Mouse (Mus musculus) heart, embryonic 12.5 days (tissue): ENCODE measurements around the gene Cdca4. TPM values are rescaled to one million over a fixed set of nuclear protein-coding genes. Genes with fewer than 3 reads are reported as not detected.

Source experiments
- ATAC-seq: fragments of 200-750 bp; cut with Nextera tagmentation; 2 replicates; pipeline ENCODE4 v1.8.0; 2017; ENCODE audit warnings: moderate TSS enrichment, moderate library complexity; ENCODE audit not compliant: insufficient number of reproducible peaks, low FRiP score
- H3K27ac ChIP-seq: fragments of 300-500 bp; sonication (generic); 2 replicates; pipeline ENCODE4 v1.5.1; 2016; ENCODE audit warnings: mild to moderate bottlenecking, moderate library complexity; ENCODE audit not compliant: poor library complexity, severe bottlenecking
- H3K27me3 ChIP-seq: fragments of 300-500 bp; sonication (generic); replicated peaks from 2 replicates; pipeline ENCODE4 v1.6.1; 2016; ENCODE audit warnings: mild to moderate bottlenecking, moderate library complexity
- H3K36me3 ChIP-seq: fragments of 300-500 bp; sonication (generic); 2 replicates; pipeline ENCODE4 v1.6.1; 2016; ENCODE audit warnings: mild to moderate bottlenecking, moderate library complexity
- H3K4me1 ChIP-seq: fragments of 300-500 bp; sonication (generic); replicated peaks from 2 replicates; pipeline ENCODE4 v1.6.1; 2016; ENCODE audit warnings: mild to moderate bottlenecking
- H3K4me2 ChIP-seq: fragments of 300-500 bp; sonication (generic); 2 replicates; pipeline ENCODE4 v1.6.1; 2016; ENCODE audit warnings: mild to moderate bottlenecking, moderate library complexity
- H3K4me3 ChIP-seq: fragments of 300-500 bp; sonication (generic); 2 replicates; pipeline ENCODE4 v1.5.1; 2016; ENCODE audit warnings: mild to moderate bottlenecking
- H3K9ac ChIP-seq: fragments of 300-500 bp; sonication (generic); 2 replicates; pipeline ENCODE4 v1.6.1; 2016; ENCODE audit warnings: mild to moderate bottlenecking, moderate library complexity
- H3K9me3 ChIP-seq: fragments of 300-500 bp; sonication (generic); replicated peaks from 2 replicates; pipeline ENCODE4 v1.6.1; 2016; ENCODE audit warnings: mild to moderate bottlenecking, moderate library complexity
- WGBS: fragments of 180-500 bp; shearing (Covaris S2); methylation state at CpG from one replicate; pipeline ENCODE4 v1.1.7; 2016; 5-methylcytosine and 5-hydroxymethylcytosine counted together
- polyA plus RNA-seq: library from polyadenylated mRNA; unstranded; fragments of >200 nt; fragmentation: Nextera tagmentation; extraction: Ambion mirVana; gene quantifications from 2 replicates; pipeline ENCODE4 v1.2.1, GENCODE M21; 2016

Cdca4 gene
- polyA plus RNA-seq, 1 experiment from 2014 or later, result 49.2 TPM

- no peak overlapping the region for H3K27ac ChIP-seq
- H3K4me2 ChIP-seq, result no peak overlapping the region; the same call in 1 of the 2 replicates
- no peaks in the 10 kb centered on the region for H3K9me3 ChIP-seq
- WGBS, result 42% methylated on average over 17 of the region's 17 CpGs
- H3K36me3 ChIP-seq, result no peaks in the 10 kb centered on the region
- peaks cover 47% of the 10 kb centered on the region for H3K27me3 ChIP-seq
- H3K4me1 ChIP-seq, result peaks cover 63% of the 10 kb centered on the region
- H3K4me3 ChIP-seq, result no peak overlapping the region
- H3K9ac ChIP-seq, result no peak overlapping the region
- ATAC-seq, result no peak
Measured at GRCm38 (mm10) chr12:112796551-112797510, 32.4 kb downstream of the Cdca4 start.

DNA sequence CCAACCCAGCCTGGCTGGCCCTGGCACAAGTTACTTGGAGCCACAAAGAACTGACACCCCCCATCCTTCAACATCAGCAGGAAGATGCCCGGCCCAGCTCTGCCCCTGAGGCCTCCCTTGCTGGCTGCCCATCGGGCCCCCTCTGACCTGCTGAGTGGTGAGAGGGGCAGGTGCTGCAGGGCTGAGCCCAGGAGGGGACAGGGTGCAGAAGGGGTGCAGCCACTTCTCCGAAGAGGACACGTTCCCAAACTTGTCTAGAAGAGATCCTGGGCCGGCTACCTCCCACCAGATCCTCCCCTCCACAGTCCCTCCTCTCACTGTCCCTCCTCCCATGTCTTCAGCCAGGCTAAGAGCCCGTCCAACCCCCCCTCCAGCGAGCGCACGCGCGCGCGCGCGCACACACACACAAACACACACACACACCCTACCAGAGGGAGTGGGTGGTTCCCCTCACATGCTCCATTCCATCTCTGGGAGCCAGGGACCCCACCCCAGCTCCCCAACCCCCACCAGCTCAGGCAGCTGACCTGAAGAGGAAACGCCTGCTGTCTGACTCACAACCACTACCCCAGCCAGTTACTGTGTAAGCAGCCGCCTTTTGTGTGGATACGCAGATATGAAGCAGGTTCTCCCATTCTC is 33.6 kb downstream of the Cdca4 start:
- H3K27me3 ChIP-seq, result peaks cover 35% of the 10 kb centered on the region
- peaks cover 56% of the 10 kb centered on the region for H3K4me1 ChIP-seq
- 48% methylated on average over 18 of the region's 18 CpGs for WGBS
- H3K9me3 ChIP-seq, result no peaks in the 10 kb centered on the region
- H3K27ac ChIP-seq, result no peak overlapping the region
- H3K36me3 ChIP-seq, result no peaks in the 10 kb centered on the region
- H3K9ac ChIP-seq, result peak overlapping the region; percentile 34; the same call in 1 of the 2 replicates
- peak overlapping the region; percentile 38 for H3K4me2 ChIP-seq
- peak; percentile 63 for ATAC-seq
- H3K4me3 ChIP-seq, result 0 out of 2 replicates have a peak overlapping the region, but pooled peaks have one; percentile 13

DNA sequence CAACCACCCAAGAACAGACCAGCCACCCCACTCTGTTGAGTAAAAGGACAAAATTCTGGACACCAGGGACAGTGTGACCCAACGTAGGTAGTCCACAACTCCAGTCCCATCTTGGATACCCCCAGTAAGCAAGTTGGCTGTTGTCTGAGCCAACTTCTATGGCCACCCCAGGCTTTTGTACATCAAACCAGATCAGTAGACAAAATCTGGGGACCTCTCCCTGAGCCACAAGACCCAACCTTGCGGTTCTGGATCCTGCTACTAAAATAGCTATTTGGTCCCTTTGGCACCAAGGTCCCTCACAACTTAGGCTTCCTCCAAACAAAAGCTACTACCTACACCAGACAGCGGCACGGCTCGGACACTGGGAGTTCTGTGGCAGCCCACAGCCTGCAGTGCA is 34.2 kb downstream of the Cdca4 start:
- no peaks in the 10 kb centered on the region for H3K36me3 ChIP-seq
- H3K27ac ChIP-seq, result 0 out of 2 replicates have a peak overlapping the region, but pooled peaks have one; percentile 70
- H3K9ac ChIP-seq, result 0 out of 2 replicates have a peak overlapping the region, but pooled peaks have one; percentile 34
- WGBS, result 86% methylated on average over 5 of the region's 5 CpGs
- H3K9me3 ChIP-seq, result no peaks in the 10 kb centered on the region
- peak overlapping the region; percentile 38 for H3K4me2 ChIP-seq
- ATAC-seq, result no peak
- H3K27me3 ChIP-seq, result peaks cover 33% of the 10 kb centered on the region
- H3K4me3 ChIP-seq, result no peak overlapping the region
- peaks cover 55% of the 10 kb centered on the region for H3K4me1 ChIP-seq

- H3K27ac ChIP-seq, result peak overlapping the region; percentile 70
- no peak overlapping the region for H3K4me3 ChIP-seq
- H3K9ac ChIP-seq, result no peak overlapping the region
- H3K4me1 ChIP-seq, result peaks cover 55% of the 10 kb centered on the region
- H3K36me3 ChIP-seq, result no peaks in the 10 kb centered on the region
- WGBS, result 14% methylated on average over 7 of the region's 7 CpGs
- no peak for ATAC-seq
- peak overlapping the region; percentile 48 for H3K4me2 ChIP-seq
- H3K27me3 ChIP-seq, result peaks cover 27% of the 10 kb centered on the region
- H3K9me3 ChIP-seq, result no peaks in the 10 kb centered on the region
Measured at GRCm38 (mm10) chr12:112794356-112794816, 34.8 kb downstream of the Cdca4 start.

DNA sequence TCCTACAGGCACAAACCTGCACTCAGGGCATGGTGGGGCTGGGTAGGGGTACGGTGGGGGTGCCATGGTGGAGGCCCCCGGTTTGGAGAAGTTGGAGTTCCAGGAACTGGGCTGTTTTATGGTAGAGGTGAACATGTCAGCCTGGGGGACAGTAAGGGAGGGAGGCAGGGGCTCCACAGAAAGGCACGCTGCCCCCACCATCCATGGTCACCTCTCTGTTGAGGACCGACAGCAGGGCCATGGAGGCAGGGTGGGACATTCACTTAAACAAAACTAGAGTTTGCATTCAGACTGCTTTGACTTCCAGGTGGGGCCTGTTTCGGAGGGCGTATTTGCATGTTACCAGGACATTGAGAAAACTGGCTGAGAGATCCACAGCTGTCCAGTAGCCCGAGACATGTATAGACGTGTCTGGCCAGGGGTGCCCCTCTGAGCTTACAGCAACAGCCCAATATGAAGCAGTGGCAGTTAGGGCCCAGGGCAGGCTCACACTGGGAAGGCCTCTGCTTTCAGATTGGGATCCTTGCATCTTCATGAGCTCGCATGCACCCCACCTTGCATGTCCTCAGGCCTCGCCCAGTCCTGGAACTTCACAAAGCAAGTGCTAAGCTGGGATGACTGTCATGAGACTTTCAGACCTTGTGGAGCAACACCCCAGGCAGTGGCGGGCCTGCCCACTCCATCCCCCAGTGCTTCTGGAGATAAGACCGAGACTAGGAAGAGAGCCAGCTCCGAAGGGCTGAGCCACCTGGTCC is 35.4 kb downstream of the Cdca4 start:
- no peaks in the 10 kb centered on the region for H3K36me3 ChIP-seq
- H3K4me3 ChIP-seq, result no peak overlapping the region
- peaks cover 21% of the 10 kb centered on the region for H3K27me3 ChIP-seq
- no peaks in the 10 kb centered on the region for H3K9me3 ChIP-seq
- peak; percentile 75 for ATAC-seq
- peak overlapping the region; percentile 48 for H3K4me2 ChIP-seq
- WGBS, result 55% methylated on average over 13 of the region's 13 CpGs
- peak overlapping the region; percentile 70 for H3K27ac ChIP-seq
- no peak overlapping the region for H3K9ac ChIP-seq
- peaks cover 55% of the 10 kb centered on the region for H3K4me1 ChIP-seq

- peaks cover 12% of the 10 kb centered on the region for H3K27me3 ChIP-seq
- WGBS, result 71% methylated on average over 8 of the region's 8 CpGs
- no peak for ATAC-seq
Measured at GRCm38 (mm10) chr12:112791026-112791425, 38.2 kb downstream of the Cdca4 start.

GRCm38 (mm10) chr12:112774481-112774880 is 54.7 kb downstream of the Cdca4 start:
- 85% methylated on average over 10 of the region's 10 CpGs for WGBS
- Histone ChIP-seq H3K9me3 (peaks cover 10% of the 10 kb centered on the region), H3K4me3 (no peak overlapping the region), H3K36me3 (no peaks in the 10 kb centered on the region), H3K4me2 (no peak overlapping the region), H3K27me3 (no peaks in the 10 kb centered on the region; the same call in 1 of the 2 replicates), H3K4me1 (peaks cover 13% of the 10 kb centered on the region), H3K27ac (no peak overlapping the region), H3K9ac (no peak overlapping the region)
- ATAC-seq, result no peak

More at GRCm38 (mm10) chr12:112791026-112791425, 38.2 kb downstream of the Cdca4 start:
- peaks cover 32% of the 10 kb centered on the region for H3K4me1 ChIP-seq
- H3K36me3 ChIP-seq, result no peaks in the 10 kb centered on the region
- no peak overlapping the region for H3K27ac ChIP-seq
- no peak overlapping the region for H3K4me2 ChIP-seq
- H3K9ac ChIP-seq, result no peak overlapping the region
- H3K9me3 ChIP-seq, result no peaks in the 10 kb centered on the region
- no peak overlapping the region for H3K4me3 ChIP-seq

DNA sequence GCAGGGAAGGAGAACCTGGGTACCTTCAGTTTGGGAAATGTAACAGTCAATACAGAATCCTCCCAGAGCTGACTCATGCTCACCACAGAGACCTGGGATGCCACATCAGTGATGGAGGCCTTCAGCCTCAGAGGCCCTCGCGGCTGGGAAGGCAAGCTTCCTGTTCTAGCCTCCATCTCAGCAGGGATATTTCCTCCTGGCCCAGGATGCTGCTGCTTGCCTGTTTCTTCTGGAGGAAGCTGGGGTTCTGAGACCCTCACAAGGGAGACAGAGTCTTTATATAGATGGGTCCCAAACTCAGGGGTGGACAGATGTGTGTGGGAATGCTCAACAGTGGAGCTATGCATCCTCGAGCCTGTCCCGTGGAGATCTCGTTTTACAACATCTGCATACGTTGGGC is 55.2 kb downstream of the Cdca4 start:
- Histone ChIP-seq H3K27me3 (no peaks in the 10 kb centered on the region; the same call in 1 of the 2 replicates), H3K9me3 (peaks cover 10% of the 10 kb centered on the region), H3K36me3 (no peaks in the 10 kb centered on the region), H3K9ac (no peak overlapping the region), H3K4me1 (peaks cover 17% of the 10 kb centered on the region), H3K27ac (no peak overlapping the region), H3K4me3 (no peak overlapping the region), H3K4me2 (no peak overlapping the region)
- ATAC-seq, result no peak
- 65% methylated on average over 6 of the region's 6 CpGs for WGBS

DNA sequence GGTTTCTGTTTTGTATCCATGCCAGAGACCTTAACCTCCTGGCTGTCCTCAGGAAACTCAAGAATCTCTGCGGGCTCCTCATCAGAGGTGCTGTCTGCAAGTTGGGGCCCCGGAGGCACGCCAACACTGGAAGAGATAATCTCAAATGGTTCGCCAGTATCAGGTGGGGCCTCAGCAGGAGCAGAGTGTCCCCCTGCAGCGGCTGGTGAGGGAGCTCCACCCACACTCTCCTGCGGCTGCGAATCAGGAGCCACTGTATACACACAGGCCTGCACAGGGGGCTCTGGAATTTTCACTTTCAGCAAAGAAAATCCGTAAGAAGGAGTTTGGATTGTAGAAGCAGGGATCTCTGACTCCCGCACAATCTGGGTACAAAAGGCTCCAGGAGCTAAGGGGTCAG is 55.9 kb downstream of the Cdca4 start:
- no peak for ATAC-seq
- 19% methylated on average over 9 of the region's 9 CpGs for WGBS
- no peaks in the 10 kb centered on the region for H3K36me3 ChIP-seq
- no peaks in the 10 kb centered on the region; the same call in 1 of the 2 replicates for H3K27me3 ChIP-seq
- peak overlapping the region; percentile 47 for H3K4me2 ChIP-seq
- H3K27ac ChIP-seq, result no peak overlapping the region
- H3K4me3 ChIP-seq, result 0 out of 2 replicates have a peak overlapping the region, but pooled peaks have one; percentile 10
- peaks cover 10% of the 10 kb centered on the region for H3K9me3 ChIP-seq
- H3K4me1 ChIP-seq, result peaks cover 18% of the 10 kb centered on the region
- H3K9ac ChIP-seq, result peak overlapping the region; percentile 37; the same call in 1 of the 2 replicates

DNA sequence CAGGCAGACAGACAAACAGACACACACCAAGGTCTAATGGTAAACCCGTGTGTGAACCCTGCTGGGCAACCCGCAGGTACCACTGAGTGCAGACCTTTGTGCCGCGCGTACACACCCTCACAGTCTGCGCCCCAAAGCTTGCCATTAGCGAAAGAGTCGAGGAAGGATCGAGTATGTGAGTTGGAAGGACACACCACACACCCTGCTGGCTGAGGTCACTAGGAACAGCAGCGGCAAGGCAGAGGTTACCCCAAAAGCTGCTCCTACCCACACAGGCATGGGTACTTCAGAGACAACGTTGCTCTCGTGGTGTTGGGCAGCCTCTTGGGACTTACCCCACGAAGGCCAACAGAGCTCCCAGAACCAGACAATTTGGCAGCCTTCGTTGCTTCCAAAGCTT is 56.9 kb downstream of the Cdca4 start:
- Histone ChIP-seq H3K27me3 (no peaks in the 10 kb centered on the region; the same call in 1 of the 2 replicates), H3K27ac (no peak overlapping the region), H3K4me1 (peaks cover 20% of the 10 kb centered on the region), H3K36me3 (no peaks in the 10 kb centered on the region), H3K4me2 (no peak overlapping the region), H3K9me3 (peaks cover 10% of the 10 kb centered on the region), H3K9ac (no peak overlapping the region), H3K4me3 (no peak overlapping the region)
- WGBS, result 88% methylated on average over 14 of the region's 14 CpGs
- ATAC-seq, result no peak
